Mouse (Mus musculus) limb, embryonic 14.5 days (tissue): ENCODE data around the gene Sgsm2. TPM values are rescaled to one million over a fixed set of nuclear protein-coding genes. Genes with fewer than 3 reads are reported as not detected.

Experiments used
- ATAC-seq: fragments of 200-750 bp; cut with Nextera tagmentation; 2 replicates; pipeline ENCODE4 v1.8.0; 2017; ENCODE audit warnings: low read depth, moderate number of reproducible peaks, moderate TSS enrichment; ENCODE audit not compliant: low FRiP score
- DNase-seq: peaks from one replicate; pipeline ENCODE4 v3.0.0-alpha.2; 2015; ENCODE audit warnings: low spot score
- H3K27ac ChIP-seq: fragments of 300-500 bp; sonication (generic); replicated peaks from 2 replicates; pipeline ENCODE4 v1.5.1; 2014; ENCODE audit warnings: low read depth, mild to moderate bottlenecking, low read length, moderate library complexity, mixed read lengths
- H3K27me3 ChIP-seq: fragments of 300-500 bp; sonication (generic); 2 replicates; pipeline ENCODE4 v1.6.1; 2014; ENCODE audit warnings: low read length, mixed read lengths; ENCODE audit not compliant: control insufficient read depth, insufficient read depth
- H3K36me3 ChIP-seq: fragments of 300-500 bp; sonication (generic); 2 replicates; pipeline ENCODE4 v1.6.1; 2014; ENCODE audit warnings: mild to moderate bottlenecking, low read length, moderate library complexity, mixed read lengths; ENCODE audit not compliant: control insufficient read depth, insufficient read depth
- H3K4me1 ChIP-seq: fragments of 300-500 bp; sonication (generic); 2 replicates; pipeline ENCODE4 v1.6.1; 2014; ENCODE audit warnings: antibody characterized with exemption, low read length, mixed read lengths; ENCODE audit not compliant: control insufficient read depth, insufficient read depth
- H3K4me2 ChIP-seq: fragments of 300-500 bp; sonication (generic); replicated peaks from 2 replicates; pipeline ENCODE4 v1.6.1; 2014; ENCODE audit warnings: low read depth, mild to moderate bottlenecking, low read length, moderate library complexity; ENCODE audit not compliant: severe bottlenecking
- H3K4me3 ChIP-seq: fragments of 300-500 bp; sonication (generic); replicated peaks from 2 replicates; pipeline ENCODE4 v1.5.1; 2014; ENCODE audit warnings: low read length
- H3K9ac ChIP-seq: fragments of 300-500 bp; sonication (generic); 2 replicates; pipeline ENCODE4 v1.6.1; 2014; ENCODE audit warnings: mild to moderate bottlenecking, low read depth, low read length, moderate library complexity; ENCODE audit not compliant: severe bottlenecking
- H3K9me3 ChIP-seq: fragments of 300-500 bp; sonication (generic); 2 replicates; pipeline ENCODE4 v1.6.1; 2016; ENCODE audit warnings: low read length; ENCODE audit not compliant: control insufficient read depth
- POLR2A ChIP-seq: fragments of 200-500 bp; IDR thresholded peaks from 2 replicates; pipeline ENCODE4 v1.8.0; 2012; ENCODE audit warnings: inconsistent platforms, mild to moderate bottlenecking, moderate library complexity, borderline replicate concordance; ENCODE audit not compliant: insufficient read depth, insufficient read length; ENCODE audit errors: extremely low read depth
- WGBS: fragments of 180-500 bp; shearing (Covaris S2); extraction: QIAGEN DNeasy Blood & Tissue Kit; methylation state at CpG from one replicate; pipeline ENCODE4 v1.1.7; 2014; 5-methylcytosine and 5-hydroxymethylcytosine counted together
- polyA plus RNA-seq, 2 experiments: library from polyadenylated mRNA; depleted of rRNA in 1 of 2; stranded (reverse) in 1 of 2; unstranded in 1 of 2; fragments of >200 nt; fragmentation: Nextera tagmentation in 1 of 2; extraction: Ambion mirVana in 1 of 2; gene quantifications; 2 replicates each; pipeline versions ENCODE4 v1.2.1 to v1.2.3; 2012 to 2014

Sgsm2 gene
- polyA plus RNA-seq, 2 experiments, result 7.1 to 18.2 TPM

DNA sequence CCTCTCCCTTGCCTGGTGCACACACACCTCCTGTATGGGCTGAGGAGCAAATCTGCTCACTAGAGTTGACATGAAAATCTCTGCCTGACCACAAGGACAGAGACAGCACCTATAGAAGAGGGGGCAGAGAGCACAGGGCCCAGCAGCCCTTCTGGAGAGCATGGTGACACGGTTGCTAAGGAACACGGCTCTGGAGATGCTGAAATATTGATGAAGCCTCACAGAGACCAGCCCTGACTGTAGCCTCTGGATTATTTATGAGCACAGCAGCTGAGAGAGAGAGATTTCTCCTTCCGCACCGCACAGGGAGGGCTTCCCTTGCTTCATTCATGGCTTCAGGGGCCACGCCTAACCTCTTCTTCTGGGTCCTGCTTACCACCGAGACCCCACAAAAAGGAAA, 27.3 kb downstream of the Sgsm2 start:
- no peak overlapping the region for H3K9ac ChIP-seq
- no peaks in the 10 kb centered on the region for H3K9me3 ChIP-seq
- WGBS, result 73% methylated on average over 6 of the region's 6 CpGs
- peaks cover 7% of the 10 kb centered on the region for H3K4me1 ChIP-seq
- no peak overlapping the region for H3K27ac ChIP-seq
- H3K4me2 ChIP-seq, result no peak overlapping the region
- DNase-seq (no peak), ATAC-seq (no peak)
- no peaks in the 10 kb centered on the region for H3K27me3 ChIP-seq
- no peak for TF ChIP-seq POLR2A
- no peaks in the 10 kb centered on the region for H3K36me3 ChIP-seq
- no peak overlapping the region for H3K4me3 ChIP-seq

DNA sequence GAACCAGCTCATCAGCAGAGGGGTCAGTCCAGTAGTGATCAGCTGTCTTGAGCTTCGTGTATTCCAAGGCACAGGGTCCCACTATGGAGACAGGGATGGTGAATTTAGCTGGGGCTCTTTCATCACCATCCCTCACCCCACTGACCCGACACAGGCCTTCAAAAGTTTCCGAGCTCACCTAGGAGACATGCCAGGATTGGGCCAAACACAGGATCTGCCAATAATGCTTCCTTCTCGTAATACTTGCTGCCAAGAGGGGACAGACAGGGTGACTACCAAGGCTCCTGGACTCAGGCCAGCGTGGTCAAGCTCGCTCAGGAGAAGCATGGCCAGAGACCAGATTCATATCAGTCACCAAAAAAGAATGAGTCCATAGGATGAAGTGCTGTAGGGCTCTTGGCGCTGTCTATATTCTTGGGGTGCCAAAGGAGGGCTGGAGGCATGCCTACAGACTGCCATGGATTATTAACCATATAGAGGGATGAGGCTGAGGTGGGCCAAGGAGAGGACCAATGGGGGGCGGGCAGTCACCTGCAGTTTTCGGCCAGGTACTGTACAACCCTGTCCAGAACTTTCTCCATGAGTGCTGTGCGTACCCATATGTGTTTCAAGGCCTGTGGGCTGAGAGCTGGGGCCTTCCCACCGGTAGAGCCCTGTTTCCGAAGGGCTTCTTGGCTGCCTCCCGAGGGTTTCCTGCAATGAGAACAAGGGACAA, 28.7 kb downstream of the Sgsm2 start:
- peaks cover 7% of the 10 kb centered on the region; the same call in 1 of the 2 replicates for H3K4me1 ChIP-seq
- no peak for TF ChIP-seq POLR2A
- H3K27ac ChIP-seq, result no peak overlapping the region
- no peaks in the 10 kb centered on the region for H3K9me3 ChIP-seq
- no peaks in the 10 kb centered on the region for H3K36me3 ChIP-seq
- H3K4me3 ChIP-seq, result no peak overlapping the region
- 83% methylated on average over 13 of the region's 13 CpGs for WGBS
- no peak overlapping the region for H3K4me2 ChIP-seq
- DNase-seq, result no peak
- H3K27me3 ChIP-seq, result no peaks in the 10 kb centered on the region
- no peak for ATAC-seq
- no peak overlapping the region for H3K9ac ChIP-seq

DNA sequence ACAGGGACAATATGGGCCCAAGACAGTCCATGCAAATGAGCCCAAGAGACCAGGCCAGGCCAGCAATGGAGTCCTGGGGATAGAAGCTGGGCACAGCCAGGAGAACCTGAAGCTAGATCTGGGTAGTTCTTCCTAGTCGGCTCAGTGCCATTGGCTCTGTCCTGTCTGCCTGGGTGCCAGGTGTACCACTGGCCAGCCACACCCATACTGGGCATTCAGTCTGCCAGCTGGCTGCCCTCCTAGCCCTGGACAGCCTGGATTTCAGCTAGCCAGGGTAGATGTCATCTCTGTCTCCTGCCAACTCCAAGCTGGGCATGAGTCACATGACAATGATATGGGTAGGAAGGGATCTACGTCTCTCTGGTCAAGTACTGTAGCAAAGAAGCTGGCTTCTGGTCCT, 29.7 kb downstream of the Sgsm2 start:
- H3K27me3 ChIP-seq, result no peaks in the 10 kb centered on the region
- H3K4me2 ChIP-seq, result no peak overlapping the region
- no peak overlapping the region for H3K27ac ChIP-seq
- TF ChIP-seq POLR2A, result no peak
- DNase-seq (no peak), ATAC-seq (no peak)
- no peak overlapping the region for H3K4me3 ChIP-seq
- no peak overlapping the region for H3K9ac ChIP-seq
- WGBS, result 94% methylated on average over 2 of the region's 2 CpGs
- no peaks in the 10 kb centered on the region for H3K9me3 ChIP-seq
- peaks cover 7% of the 10 kb centered on the region; the same call in 1 of the 2 replicates for H3K4me1 ChIP-seq
- no peaks in the 10 kb centered on the region for H3K36me3 ChIP-seq

DNA sequence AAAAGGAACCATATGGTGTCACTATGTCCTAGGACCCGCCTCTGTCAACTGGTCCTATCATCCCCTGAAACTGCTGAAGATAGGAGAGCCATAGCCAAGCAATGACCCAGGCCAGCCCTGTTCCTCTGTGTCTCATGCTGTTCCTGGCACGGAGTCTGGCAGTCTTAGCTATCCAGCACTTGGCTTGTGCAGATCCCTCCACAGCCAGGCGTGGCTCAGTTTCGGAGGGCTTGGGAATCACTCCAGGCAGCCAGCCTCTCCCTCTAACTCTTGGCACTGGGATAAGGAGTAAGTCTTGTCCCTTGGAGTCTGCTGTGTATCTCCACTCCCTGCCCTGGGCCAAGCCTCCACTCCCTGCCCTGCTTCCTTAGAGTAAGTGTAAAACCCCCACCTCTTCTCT, 30.2 kb downstream of the Sgsm2 start:
- H3K27ac ChIP-seq, result no peak overlapping the region
- ATAC-seq, result no peak

DNA sequence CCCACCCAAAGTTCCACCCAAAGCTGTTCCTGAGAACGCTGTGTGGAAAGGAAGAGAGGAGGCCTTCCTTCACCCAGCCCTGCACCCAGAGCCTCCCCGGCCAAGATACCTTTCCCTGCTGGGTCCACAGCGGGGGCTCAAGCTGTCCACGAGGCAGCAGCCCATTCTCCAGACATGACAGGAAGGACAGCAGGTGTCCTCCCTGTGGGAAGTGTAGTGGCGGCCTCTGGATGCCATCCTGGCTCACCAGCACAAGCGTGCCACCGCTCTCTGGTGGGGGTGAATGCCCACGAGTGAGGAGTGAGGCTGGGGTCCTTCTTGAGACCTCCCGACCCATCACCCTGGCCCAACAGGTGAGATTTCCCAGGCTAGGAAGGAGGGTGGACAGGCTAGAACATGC, 31.6 kb downstream of the Sgsm2 start:
- WGBS, result 72% methylated on average over 9 of the region's 9 CpGs
- no peaks in the 10 kb centered on the region for H3K27me3 ChIP-seq
- H3K36me3 ChIP-seq, result no peaks in the 10 kb centered on the region
- TF ChIP-seq POLR2A, result no peak
- no peak overlapping the region for H3K4me2 ChIP-seq
- H3K27ac ChIP-seq, result no peak overlapping the region
- ATAC-seq (no peak), DNase-seq (no peak)
- no peak overlapping the region for H3K9ac ChIP-seq
- H3K9me3 ChIP-seq, result no peaks in the 10 kb centered on the region
- no peak overlapping the region for H3K4me3 ChIP-seq
- no peaks in the 10 kb centered on the region for H3K4me1 ChIP-seq

More for the DNA sequence above, 30.2 kb downstream of the Sgsm2 start:
- WGBS, result 78% methylated on average over 4 of the region's 4 CpGs
- peaks cover 7% of the 10 kb centered on the region; the same call in 1 of the 2 replicates for H3K4me1 ChIP-seq
- H3K36me3 ChIP-seq, result no peaks in the 10 kb centered on the region
- H3K9ac ChIP-seq, result no peak overlapping the region
- H3K4me3 ChIP-seq, result no peak overlapping the region
- no peak overlapping the region for H3K4me2 ChIP-seq
- no peaks in the 10 kb centered on the region for H3K27me3 ChIP-seq
- no peaks in the 10 kb centered on the region for H3K9me3 ChIP-seq
- no peak for DNase-seq
- TF ChIP-seq POLR2A, result no peak
